Mouse (Mus musculus) liver, embryonic 14.5 days (tissue): ENCODE measurements at regions not wholly inside any gene's neighbourhood (a gene's known extent, or its start where the extent isn't known, plus 50 kb on each side); places are given as distances from the start of the nearest gene placed in this dataset.

Experiments used
- ATAC-seq: fragments of 200-750 bp; cut with Nextera tagmentation; 2 replicates; pipeline ENCODE4 v1.8.0; 2017; ENCODE audit warnings: moderate number of reproducible peaks, mild to moderate bottlenecking, moderate library complexity; ENCODE audit not compliant: insufficient read depth
- DNase-seq, 3 experiments: peaks; one replicate each; pipeline ENCODE4 v3.0.0-alpha.2; 2012 to 2013; ENCODE audit warnings: low read depth in 3 of 3, low spot score in 3 of 3
- H3K27ac ChIP-seq: fragments of 300-500 bp; sonication (generic); 2 replicates; pipeline ENCODE4 v1.5.1; 2014; ENCODE audit warnings: moderate library complexity, mild to moderate bottlenecking, control low read depth, inconsistent platforms
- H3K27me3 ChIP-seq: fragments of 300-500 bp; sonication (generic); 2 replicates; pipeline ENCODE4 v1.6.1; 2014; ENCODE audit warnings: mild to moderate bottlenecking, low read length, moderate library complexity; ENCODE audit not compliant: control insufficient read depth, insufficient read depth
- H3K36me3 ChIP-seq: fragments of 300-500 bp; sonication (generic); replicated peaks from 2 replicates; pipeline ENCODE4 v1.6.1; 2014; ENCODE audit warnings: low read depth; ENCODE audit not compliant: control insufficient read depth, insufficient read depth
- H3K4me1 ChIP-seq, 2 experiments: fragments of 200-500 bp in 1 of 2; fragments of 300-500 bp in 1 of 2; sonication (generic) in 1 of 2; replicated peaks; 2 replicates each; pipeline ENCODE4 v1.6.1; 2012 to 2014; ENCODE audit warnings: antibody characterized with exemption in 1 of 2, inconsistent platforms in 1 of 2, low read length in 1 of 2; ENCODE audit not compliant: control insufficient read depth in 2 of 2, insufficient read depth in 2 of 2
- H3K4me2 ChIP-seq: fragments of 300-500 bp; sonication (generic); 2 replicates; pipeline ENCODE4 v1.6.1; 2014; ENCODE audit warnings: low read depth, mild to moderate bottlenecking, control low read depth, moderate library complexity
- H3K4me3 ChIP-seq, 2 experiments: fragments of 200-500 bp in 1 of 2; fragments of 300-500 bp in 1 of 2; sonication (generic) in 1 of 2; 2 replicates each; pipeline ENCODE4 v1.5.1; 2012 to 2014; ENCODE audit warnings: low read depth in 2 of 2, low read length in 2 of 2, mild to moderate bottlenecking in 2 of 2, control low read depth in 1 of 2, inconsistent platforms in 1 of 2, moderate library complexity in 1 of 2; ENCODE audit not compliant: insufficient read depth in 1 of 2
- H3K9ac ChIP-seq: fragments of 300-500 bp; sonication (generic); replicated peaks from 2 replicates; pipeline ENCODE4 v1.6.1; 2014; ENCODE audit warnings: mild to moderate bottlenecking, control low read depth, moderate library complexity
- H3K9me3 ChIP-seq: fragments of 300-500 bp; sonication (generic); 2 replicates; pipeline ENCODE4 v1.6.1; 2016; ENCODE audit warnings: low read length, mixed read lengths; ENCODE audit not compliant: control insufficient read depth
- CTCF ChIP-seq: IDR thresholded peaks from 2 replicates; pipeline ENCODE4 v1.5.1; 2016; ENCODE audit warnings: antibody characterized with exemption, low read depth, control low read depth
- EP300 ChIP-seq: IDR thresholded peaks from 2 replicates; pipeline ENCODE4 v1.6.1; 2016; ENCODE audit warnings: antibody characterized with exemption, low read depth
- WGBS: fragments of 180-500 bp; shearing (Covaris S2); extraction: QIAGEN DNeasy Blood & Tissue Kit; methylation state at CpG from one replicate; pipeline ENCODE4 v1.1.7; 2014; ENCODE audit not compliant: insufficient replicate concordance; 5-methylcytosine and 5-hydroxymethylcytosine counted together

DNA sequence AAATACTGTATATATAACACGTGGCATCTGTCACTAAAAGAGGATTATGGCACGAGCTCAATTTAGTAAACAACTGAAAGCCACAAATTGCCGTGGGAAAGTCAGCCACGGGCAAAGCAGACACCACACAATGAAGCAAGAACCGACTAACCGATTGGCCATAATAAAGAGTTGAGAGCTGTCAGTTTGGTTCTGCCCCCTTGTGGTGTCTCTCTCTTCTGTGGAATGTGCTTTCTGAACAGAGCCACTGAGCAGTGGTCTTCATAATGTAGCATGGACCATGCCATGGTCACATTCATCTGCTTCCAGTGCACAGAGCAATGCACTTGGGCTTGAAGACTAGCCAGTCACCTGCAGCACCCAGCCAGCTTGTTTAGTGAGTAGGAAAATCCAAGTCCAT is 77.5 kb downstream of the Avpr1a start:
- TF ChIP-seq EP300: no peak
- 0 out of 2 replicates have a peak, but pooled peaks have one; percentile 19 for TF ChIP-seq CTCF
- ATAC-seq (no peak), DNase-seq (no peak)
- H3K36me3 ChIP-seq: no peaks in the 10 kb centered on the region
- H3K27me3 ChIP-seq: no peaks in the 10 kb centered on the region
- no peaks in the 10 kb centered on the region for H3K9me3 ChIP-seq
- no peak overlapping the region for H3K4me2 ChIP-seq
- H3K4me3 ChIP-seq: no peak overlapping the region
- H3K9ac ChIP-seq: no peak overlapping the region
- WGBS: 66% methylated on average over 6 of the region's 6 CpGs
- no peak overlapping the region for H3K27ac ChIP-seq
- no peaks in the 10 kb centered on the region for H3K4me1 ChIP-seq

DNA sequence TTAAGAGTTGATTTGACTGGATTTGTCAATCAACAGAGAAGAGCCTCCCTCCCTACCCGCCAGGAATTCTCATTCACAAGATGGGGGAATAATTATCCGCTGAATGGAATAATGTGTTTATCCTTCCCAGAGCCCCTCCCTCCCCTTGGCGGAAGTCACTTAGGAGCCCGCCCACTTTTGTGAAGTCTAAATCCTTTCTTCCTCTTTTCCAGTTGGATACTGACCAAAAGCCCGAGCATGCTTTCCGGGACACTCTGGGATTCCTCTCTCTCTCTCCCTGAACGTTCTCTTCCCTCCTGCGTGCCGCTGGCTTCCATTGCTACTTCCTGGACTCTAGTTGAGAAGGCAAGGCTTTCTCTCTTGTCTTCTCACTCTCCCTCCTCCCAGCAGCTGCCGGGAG is 79.9 kb downstream of the Avpr1a start:
- Histone ChIP-seq H3K4me1 (no peaks in the 10 kb centered on the region), H3K27ac (no peak overlapping the region), H3K4me2 (no peak overlapping the region), H3K4me3 (no peak overlapping the region), H3K27me3 (no peaks in the 10 kb centered on the region), H3K9me3 (no peaks in the 10 kb centered on the region), H3K9ac (no peak overlapping the region), H3K36me3 (no peaks in the 10 kb centered on the region)
- ATAC-seq: no peak
- DNase-seq: no peak
- TF ChIP-seq EP300 (no peak), CTCF (no peak)
- 70% methylated on average over 10 of the region's 10 CpGs for WGBS

DNA sequence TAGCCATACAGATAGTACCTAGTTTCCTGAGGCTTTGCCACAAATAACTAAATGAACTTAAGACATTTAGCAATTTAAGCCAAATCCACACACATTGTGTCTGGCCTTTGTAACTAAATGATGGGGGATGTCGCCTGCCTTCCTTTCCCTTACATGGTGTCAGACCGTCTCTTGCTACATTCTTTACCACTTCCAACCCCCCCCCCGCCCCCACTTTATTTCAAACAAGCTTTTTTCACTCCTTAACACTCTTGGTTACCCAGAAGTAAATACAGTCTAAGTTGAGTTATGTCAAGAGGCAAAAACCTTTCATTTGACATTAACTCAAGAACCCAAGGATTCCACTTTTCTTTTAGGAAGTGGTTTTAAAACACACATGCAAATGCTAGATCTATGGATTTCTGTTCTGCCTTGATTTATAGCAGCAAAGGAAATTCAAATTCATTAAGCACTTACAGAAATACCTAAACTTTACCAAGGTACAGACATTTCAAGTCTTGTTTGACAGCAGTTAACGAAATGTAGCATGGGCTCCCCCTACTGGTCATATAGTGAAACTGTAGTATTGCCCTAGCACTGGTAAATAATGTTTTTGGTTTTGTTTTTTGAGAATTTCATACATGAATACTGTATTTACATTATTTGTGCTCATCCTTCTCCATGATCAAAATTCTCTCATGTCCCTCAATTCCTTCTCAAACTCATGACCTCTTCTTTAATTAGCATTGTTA is 80.8 kb downstream of the Avpr1a start:
- WGBS: 34% methylated on average over 4 of the region's 4 CpGs
- no peaks in the 10 kb centered on the region for H3K4me1 ChIP-seq
- no peak overlapping the region for H3K9ac ChIP-seq
- no peaks in the 10 kb centered on the region for H3K9me3 ChIP-seq
- H3K36me3 ChIP-seq: no peaks in the 10 kb centered on the region
- peak; percentile 70 for TF ChIP-seq CTCF
- TF ChIP-seq EP300: no peak
- H3K27ac ChIP-seq: no peak overlapping the region
- H3K4me3 ChIP-seq: no peak overlapping the region
- no peaks in the 10 kb centered on the region for H3K27me3 ChIP-seq
- ATAC-seq (no peak), DNase-seq (no peak)
- H3K4me2 ChIP-seq: no peak overlapping the region

DNA sequence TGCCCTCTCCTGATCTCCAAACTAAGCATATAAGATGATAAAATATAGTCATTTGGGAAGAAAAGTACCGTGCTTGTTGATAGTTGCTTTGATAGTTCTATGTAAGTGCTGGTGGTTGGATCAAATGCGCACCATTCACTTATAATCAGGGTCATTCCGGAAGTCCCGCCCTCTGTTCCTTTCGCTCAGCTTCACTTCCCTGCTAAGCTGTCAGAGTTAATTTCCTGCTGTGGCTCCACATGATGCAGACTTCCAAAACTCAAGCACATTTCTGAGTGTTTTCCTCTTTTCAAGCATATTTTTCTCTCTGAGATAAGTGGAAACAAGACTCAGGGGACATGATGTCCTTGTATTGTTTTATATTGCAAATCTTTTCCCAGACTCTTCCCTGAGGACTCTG is 86.4 kb downstream of the Avpr1a start:
- Histone ChIP-seq H3K36me3 (no peaks in the 10 kb centered on the region), H3K4me1 (no peaks in the 10 kb centered on the region), H3K9ac (no peak overlapping the region), H3K4me2 (no peak overlapping the region), H3K27ac (no peak overlapping the region), H3K9me3 (no peaks in the 10 kb centered on the region), H3K27me3 (no peaks in the 10 kb centered on the region), H3K4me3 (no peak overlapping the region)
- no peak for ATAC-seq
- TF ChIP-seq EP300 (no peak), CTCF (no peak)
- no peak for DNase-seq
- 59% methylated on average over 5 of the region's 5 CpGs for WGBS

DNA sequence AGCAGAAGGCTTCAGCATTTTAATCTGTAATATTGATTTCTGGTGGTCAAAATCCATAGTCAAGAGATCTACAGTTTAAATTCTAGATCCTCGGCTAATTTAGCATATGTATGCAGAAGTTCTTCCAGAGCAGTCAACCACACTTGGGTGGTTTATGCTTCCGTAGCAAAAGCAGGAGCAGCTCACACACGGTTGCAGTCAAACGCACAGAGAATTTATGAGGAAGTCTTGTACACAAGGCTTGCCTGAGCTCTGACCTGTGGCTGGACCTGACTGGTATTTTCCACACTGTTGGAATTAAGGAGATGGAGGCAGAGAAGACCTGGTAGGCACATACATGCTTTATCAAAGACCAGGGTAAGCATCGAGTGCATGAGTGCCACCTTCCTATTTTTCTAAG is 86.8 kb downstream of the Avpr1a start:
- 36% methylated on average over 5 of the region's 5 CpGs for WGBS
- H3K36me3 ChIP-seq: no peaks in the 10 kb centered on the region
- no peak overlapping the region for H3K27ac ChIP-seq
- H3K27me3 ChIP-seq: no peaks in the 10 kb centered on the region
- H3K4me2 ChIP-seq: no peak overlapping the region
- no peak overlapping the region for H3K9ac ChIP-seq
- H3K4me1 ChIP-seq: no peaks in the 10 kb centered on the region
- no peaks in the 10 kb centered on the region for H3K9me3 ChIP-seq
- DNase-seq: no peak
- no peak for TF ChIP-seq CTCF
- TF ChIP-seq EP300: no peak
- ATAC-seq: no peak
- no peak overlapping the region for H3K4me3 ChIP-seq
